Mouse (Mus musculus): ENCODE measurements around the gene Zfp790.
A peak's percentile ranks its signal among the peaks of the same experiment; 100 is the strongest.

DNA sequence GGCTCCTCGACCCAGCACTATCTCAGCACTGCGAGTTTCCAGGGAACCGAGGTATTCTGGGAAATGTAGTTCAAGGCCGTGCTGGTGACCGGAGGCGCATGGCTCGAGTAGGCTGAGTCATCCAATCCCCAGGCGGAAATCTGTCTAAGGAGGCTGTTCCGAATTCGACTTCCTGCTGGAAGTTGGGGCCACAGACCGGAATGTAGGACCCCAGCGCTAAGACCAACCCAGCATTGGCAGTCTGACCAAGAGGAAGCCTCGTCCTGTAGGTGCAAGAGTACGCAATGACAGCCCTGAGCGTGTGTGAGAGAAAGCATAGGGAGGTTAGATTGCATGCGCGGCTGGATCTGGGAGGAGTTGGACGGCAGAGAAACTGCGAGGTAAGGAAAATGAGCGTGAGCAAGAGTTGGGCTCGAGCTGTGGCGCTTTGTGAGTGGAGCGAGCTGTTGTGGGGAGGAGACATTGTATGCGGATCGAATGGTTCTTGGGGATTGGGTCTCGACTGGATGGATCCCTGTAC, at the start of gene Zfp790:
- TF ChIP-seq CTCF (IDR thresholded peaks at IDR 0.05; ENCODE audit: insufficient read depth, low read depth, low read length) (no peak), POLR2A (IDR thresholded peaks at IDR 0.05; ENCODE audit: insufficient read depth, low read depth, low read length) (peak; percentile 59)

Measured in olfactory bulb, adult 2 months (tissue).